Mouse (Mus musculus) embryonic fibroblast, embryonic 13.5 days (primary cell): ENCODE measurements at regions not wholly inside any gene's neighbourhood (a gene's known extent, or its start where the extent isn't known, plus 50 kb on each side); places are given as distances from the start of the nearest gene placed in this dataset.
A peak's percentile ranks its signal among the peaks of the same experiment; 100 is the strongest.

Experiments
- H3K27ac ChIP-seq: 2 replicates; pipeline ENCODE4 v1.5.1; 2012; ENCODE audit warnings: low read length, control low read depth, inconsistent platforms; ENCODE audit not compliant: insufficient read depth
- H3K4me1 ChIP-seq: 2 replicates; pipeline ENCODE4 v1.6.1; 2011; ENCODE audit warnings: low read length; ENCODE audit not compliant: control insufficient read depth, insufficient read depth
- H3K4me3 ChIP-seq: 2 replicates; pipeline ENCODE4 v1.5.1; 2011; ENCODE audit warnings: mild to moderate bottlenecking, control low read depth, low read length; ENCODE audit not compliant: insufficient read depth
- CTCF ChIP-seq: IDR thresholded peaks from 2 replicates; pipeline ENCODE4 v1.5.1; 2011; ENCODE audit warnings: mild to moderate bottlenecking, control low read depth, low read length, moderate library complexity, borderline replicate concordance; ENCODE audit not compliant: insufficient read depth
- POLR2A ChIP-seq: IDR thresholded peaks from 2 replicates; pipeline ENCODE4 v1.6.1; 2011; ENCODE audit warnings: low read depth, mild to moderate bottlenecking, control low read depth, low read length, moderate library complexity

DNA sequence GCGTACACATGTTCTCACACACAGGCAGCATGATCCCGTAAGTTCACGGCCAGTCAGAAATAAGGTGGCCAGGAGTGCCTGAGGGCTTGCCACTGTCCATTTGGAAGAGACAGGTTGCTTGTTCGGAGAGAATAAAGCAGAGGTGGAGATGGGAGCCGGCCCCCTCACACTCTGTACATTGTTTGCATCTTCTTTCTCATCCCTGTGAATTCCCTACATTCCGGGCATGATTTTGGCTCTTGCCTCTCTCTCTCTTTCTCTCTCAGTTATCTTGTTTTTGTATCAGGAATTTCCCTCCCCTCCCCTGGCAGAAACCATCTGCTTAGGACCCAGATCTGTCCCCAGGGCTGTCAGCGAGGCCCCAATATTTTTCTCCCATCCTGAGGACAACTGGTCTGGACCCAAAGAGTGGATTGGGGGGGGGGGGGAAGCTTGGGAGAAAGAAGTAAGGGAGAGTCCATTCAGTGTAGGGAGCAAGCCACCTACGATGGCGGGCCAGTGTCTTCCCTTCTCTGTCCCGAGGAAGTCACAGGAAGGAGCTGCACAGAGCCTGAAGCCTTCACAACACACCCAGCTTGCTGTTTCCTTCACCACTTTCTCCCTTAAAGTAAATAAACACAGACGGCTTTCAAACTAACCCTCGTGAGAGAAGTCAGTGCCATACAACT, 540.2 kb downstream of the Ccdc171 start:
- no peak overlapping the region for H3K4me3 ChIP-seq
- no peak overlapping the region for H3K27ac ChIP-seq
- TF ChIP-seq POLR2A = no peak
- TF ChIP-seq CTCF = no peak
- H3K4me1 ChIP-seq = peaks cover 2% of the 10 kb centered on the region

- peaks cover 2% of the 10 kb centered on the region for H3K4me1 ChIP-seq
- no peak overlapping the region for H3K27ac ChIP-seq
Observed at GRCm38 (mm10) chr4:84067931-84068575, 542.7 kb downstream of the Ccdc171 start.

DNA sequence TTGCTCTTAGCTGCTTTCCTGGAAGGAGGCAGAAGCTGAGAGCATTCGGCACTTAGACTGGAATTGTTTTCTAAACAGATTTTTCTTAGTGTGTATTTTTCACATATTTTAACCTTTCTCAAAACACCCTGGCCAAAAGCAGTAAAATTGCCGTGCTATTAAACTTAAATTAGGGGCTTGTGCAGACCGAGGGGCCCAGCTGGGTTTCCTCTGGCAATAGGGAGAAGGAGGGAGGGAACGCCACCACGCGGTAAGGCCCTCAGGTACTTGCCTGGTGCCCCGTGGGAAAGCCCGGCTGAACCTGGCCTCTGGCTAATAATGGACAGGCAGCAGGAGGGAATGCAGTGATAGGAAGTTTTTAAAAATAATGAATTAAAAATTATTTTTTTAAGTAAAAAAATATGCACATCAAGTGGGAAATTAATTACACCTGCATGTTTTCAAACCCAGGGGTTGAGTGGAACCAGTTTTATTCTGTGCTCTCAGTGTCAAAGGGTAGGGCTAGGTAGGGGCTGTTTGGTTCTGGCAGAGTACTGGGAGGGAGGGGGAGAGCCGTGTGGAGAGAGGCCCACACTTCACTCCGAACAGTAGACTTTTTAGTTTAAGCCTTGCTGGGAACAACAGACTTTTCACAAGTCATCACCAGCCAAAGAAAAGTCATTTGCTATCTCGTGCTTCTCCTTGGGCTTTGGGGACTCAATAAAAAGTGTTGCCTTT, 543.8 kb downstream of the Ccdc171 start:
- TF ChIP-seq POLR2A (no peak), CTCF (no peak)
- Histone ChIP-seq H3K27ac (no peak overlapping the region), H3K4me3 (no peak overlapping the region), H3K4me1 (peaks cover 2% of the 10 kb centered on the region)

More at GRCm38 (mm10) chr4:84067931-84068575, 542.7 kb downstream of the Ccdc171 start:
- TF ChIP-seq POLR2A (no peak), CTCF (no peak)
- H3K4me3 ChIP-seq = no peak overlapping the region

GRCm38 (mm10) chr4:84069681-84070080, 544.3 kb downstream of the Ccdc171 start:
- no peak overlapping the region for H3K27ac ChIP-seq
- TF ChIP-seq CTCF (no peak), POLR2A (no peak)
- H3K4me1 ChIP-seq = peaks cover 2% of the 10 kb centered on the region
- no peak overlapping the region for H3K4me3 ChIP-seq

- no peak overlapping the region for H3K27ac ChIP-seq
- TF ChIP-seq CTCF = no peak
- no peak for TF ChIP-seq POLR2A
- no peak overlapping the region for H3K4me3 ChIP-seq
- H3K4me1 ChIP-seq = peaks cover 2% of the 10 kb centered on the region
Observed at GRCm38 (mm10) chr4:84070089-84070488, 544.7 kb downstream of the Ccdc171 start.

DNA sequence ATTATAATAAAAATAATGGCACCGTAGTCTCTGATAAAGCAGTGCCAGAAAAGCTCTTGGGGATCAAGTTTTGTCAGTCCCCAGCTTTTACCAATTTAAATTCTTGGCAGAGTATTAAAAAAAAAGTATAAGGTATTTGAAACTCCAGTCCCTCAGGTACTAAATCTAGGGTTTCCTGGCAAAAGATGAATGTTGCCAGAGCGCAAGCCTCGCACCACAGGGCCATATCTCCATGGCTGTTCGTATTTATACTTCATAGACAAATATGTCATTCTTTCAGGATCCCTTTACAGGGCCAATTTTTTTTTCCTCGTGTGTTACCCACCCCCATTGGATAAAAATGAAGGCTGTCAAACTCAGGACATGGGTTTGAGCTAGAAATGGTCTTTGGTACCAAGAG, 546.8 kb downstream of the Ccdc171 start:
- no peak for TF ChIP-seq CTCF
- no peak for TF ChIP-seq POLR2A
- H3K4me1 ChIP-seq = no peaks in the 10 kb centered on the region; the same call in 1 of the 2 replicates
- H3K27ac ChIP-seq = no peak overlapping the region
- H3K4me3 ChIP-seq = no peak overlapping the region

GRCm38 (mm10) chr4:84076526-84076925, 551.2 kb downstream of the Ccdc171 start:
- Histone ChIP-seq H3K4me3 (no peak overlapping the region), H3K4me1 (no peaks in the 10 kb centered on the region; the same call in 1 of the 2 replicates), H3K27ac (no peak overlapping the region)
- no peak for TF ChIP-seq POLR2A
- no peak for TF ChIP-seq CTCF

DNA sequence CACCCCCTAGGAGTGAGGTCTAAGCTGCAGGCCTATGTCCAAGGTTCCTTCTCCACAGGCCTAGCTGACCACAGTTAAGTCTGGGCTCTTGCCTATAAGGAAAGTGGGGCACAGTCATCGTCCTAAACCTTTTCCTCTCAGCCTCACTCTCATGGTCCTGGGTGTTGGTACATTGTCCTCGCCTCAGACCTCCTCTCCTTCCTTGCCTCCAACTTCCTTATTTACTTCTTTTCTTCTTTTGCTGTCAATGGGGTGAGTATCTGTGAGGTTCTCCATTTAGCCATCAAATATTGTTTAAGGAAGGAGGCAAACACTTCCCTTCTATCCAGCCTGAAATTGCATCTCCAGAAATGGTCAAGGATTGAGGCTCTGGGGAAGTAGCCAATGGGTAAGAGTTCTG, 554.2 kb downstream of the Ccdc171 start:
- no peak overlapping the region for H3K4me3 ChIP-seq
- no peak for TF ChIP-seq POLR2A
- TF ChIP-seq CTCF = no peak
- H3K27ac ChIP-seq = no peak overlapping the region
- H3K4me1 ChIP-seq = no peaks in the 10 kb centered on the region

GRCm38 (mm10) chr4:84081518-84081917, 556.2 kb downstream of the Ccdc171 start:
- Histone ChIP-seq H3K27ac (no peak overlapping the region), H3K4me1 (no peaks in the 10 kb centered on the region), H3K4me3 (no peak overlapping the region)
- TF ChIP-seq POLR2A (no peak), CTCF (no peak)

GRCm38 (mm10) chr4:84088166-84088565, 562.8 kb downstream of the Ccdc171 start:
- Histone ChIP-seq H3K27ac (peak overlapping the region; percentile 77), H3K4me1 (peaks cover 2% of the 10 kb centered on the region), H3K4me3 (no peak overlapping the region)
- no peak for TF ChIP-seq CTCF
- TF ChIP-seq POLR2A = 0 out of 2 replicates have a peak, but pooled peaks have one; percentile 20
